Mouse (Mus musculus): ENCODE data around the gene Fsd2. TPM values are rescaled to one million over a fixed set of nuclear protein-coding genes. Genes with fewer than 3 reads are reported as not detected.

Gene Fsd2
- 1.1 TPM for total RNA-seq (2023)

GRCm38 (mm10) chr7:81566892-81567291, at the start of gene Fsd2:
Gene Fsd2, minus strand, starts transcription at chr7:81566944.

GRCm38 (mm10) chr7:81571108-81571940, 4.6 kb upstream of the Fsd2 start, which contains the start of gene Whamm:
Gene Whamm, plus strand, starts transcription at chr7:81571266.

GRCm38 (mm10) chr7:81498181-81498580, 68.6 kb downstream of the Fsd2 start, which contains the start of gene BC048679:
Gene BC048679, minus strand, starts transcription at chr7:81498281.

GRCm38 (mm10) chr7:81493331-81494021, 73.3 kb downstream of the Fsd2 start, which contains the start of gene Ap3b2:
Gene Ap3b2, minus strand, starts transcription at chr7:81493925.

Other genes with a start within 250 kb of the Fsd2 start
- 2,404 TPM for gene Rps17, start 221.7 kb downstream of the Fsd2 start, total RNA-seq (2023)
- not detected for gene Cpeb1, start 111.5 kb downstream of the Fsd2 start, total RNA-seq (2023)
- gene Ap3b2, start 73.0 kb downstream of the Fsd2 start, total RNA-seq (2023), result not detected
- not detected for gene BC048679, start 68.7 kb downstream of the Fsd2 start, total RNA-seq (2023)
- 31.5 TPM for gene Whamm, start 4.3 kb upstream of the Fsd2 start, total RNA-seq (2023)
- gene Homer2, start 140.6 kb upstream of the Fsd2 start, total RNA-seq (2023), result not detected
- 68.4 TPM for gene Ramac, start 196.0 kb upstream of the Fsd2 start, total RNA-seq (2023)
- gene 3110040N11Rik, start 222.5 kb upstream of the Fsd2 start, total RNA-seq (2023), result 34.4 TPM